Comparison of ENCODE assay signal across 8 mouse cellular contexts in genomic region chr9:41446431-41447203, GRCm38 (mm10).
DNase-seq lines count a peak whose midpoint lies in the region; ATAC-seq lines count a peak whose summit lies in the region.

No protein-coding gene starts in this region.

- WGBS in heart, embryonic 16.5 days = 65% methylated on average over 9 of the region's 9 CpGs

- H3K27ac ChIP-seq in heart, embryonic 16.5 days (ENCODE audit: low read length) = peak overlapping the region; percentile 89

- peak overlapping the region; percentile 10; the same call in 1 of the 2 replicates for H3K4me2 ChIP-seq in heart, embryonic 16.5 days (ENCODE audit: low read depth, low read length)

- H3K36me3 ChIP-seq in heart, embryonic 16.5 days (ENCODE audit: control insufficient read depth, insufficient read depth) = no peaks in the 10 kb centered on the region

- H3K9me3 ChIP-seq in heart, embryonic 16.5 days (replicated peaks; ENCODE audit: control insufficient read depth, low read length) = no peaks in the 10 kb centered on the region

- peak; percentile 62 to 73 for DNase-seq in cerebellum, postnatal 10 days
- no peak for DNase-seq in cerebellum, adult 9-10 months
- peak; percentile 94 for DNase-seq in brain, adult 2 months (ENCODE audit: low read depth, low spot score)
- DNase-seq in left cerebral cortex, postnatal 10 days (ENCODE audit: extremely low spot score in 1 of 2, low spot score in 2 of 2) = peak; percentile 69 to 86
- peak; percentile 73 for DNase-seq in right cerebral cortex, adult 18-20 months
- no peak for DNase-seq in adrenal gland, adult (ENCODE audit: inconsistent age in 2 of 2, low spot score in 1 of 2)
- no peak for DNase-seq in ovary, postnatal 36 days (ENCODE audit: low spot score)

- H3K4me1 ChIP-seq in heart, embryonic 16.5 days (ENCODE audit: control insufficient read depth, insufficient read depth, low read length) = peaks cover 24% of the 10 kb centered on the region

- no peak overlapping the region for H3K4me3 ChIP-seq in heart, embryonic 16.5 days (ENCODE audit: low read length)

- no peak overlapping the region for H3K9ac ChIP-seq in heart, embryonic 16.5 days (ENCODE audit: low read length)

- intact Hi-C loops in left cerebral cortex, postnatal 10 days (cut with DNase I) = loop anchor here (5.0 kb wide), 1 partner anchor 69 kb away; no protein-coding TSS in a partner anchor

- no peaks in the 10 kb centered on the region for H3K27me3 ChIP-seq in heart, embryonic 16.5 days (ENCODE audit: control insufficient read depth, insufficient read depth, low read length)

- no peak; the same call in 1 of the 2 replicates for ATAC-seq in heart, embryonic 16.5 days (replicated peaks; ENCODE audit: extremely low read depth, insufficient read depth, low FRiP score)

Comparison
In these comparisons a context has a peak if more than half of its experiments do, and no peak if none do; other contexts are left out.
1. DNase-seq: peak in cerebellum, postnatal 10 days (2 of 2), brain, adult 2 months (single experiment), left cerebral cortex, postnatal 10 days (2 of 2) and right cerebral cortex, adult 18-20 months (single experiment); none in cerebellum, adult 9-10 months (single experiment), adrenal gland, adult (0 of 2) and ovary, postnatal 36 days (single experiment).